Mouse (Mus musculus) forebrain, embryonic 14.5 days (tissue): ENCODE data around the gene D16Ertd472e. TPM values are rescaled to one million over a fixed set of nuclear protein-coding genes. Genes with fewer than 3 reads are reported as not detected.

Experiments
- ATAC-seq: fragments of 200-750 bp; cut with Nextera tagmentation; 2 replicates; pipeline ENCODE4 v1.8.0; 2017; ENCODE audit warnings: mild to moderate bottlenecking, moderate library complexity
- DNase-seq: peaks from one replicate; pipeline ENCODE4 v3.0.0-alpha.2; 2015; ENCODE audit warnings: low spot score
- H3K27ac ChIP-seq: fragments of 300-500 bp; sonication (generic); 2 replicates; pipeline ENCODE4 v1.5.1; 2014; ENCODE audit warnings: low read depth, mild to moderate bottlenecking, control low read depth, low read length, moderate library complexity
- H3K27me3 ChIP-seq: fragments of 300-500 bp; sonication (generic); replicated peaks from 2 replicates; pipeline ENCODE4 v1.6.1; 2014; ENCODE audit warnings: low read length, control low read depth, mixed read lengths; ENCODE audit not compliant: control insufficient read depth, insufficient read depth
- H3K36me3 ChIP-seq: fragments of 300-500 bp; sonication (generic); 2 replicates; pipeline ENCODE4 v1.6.1; 2014; ENCODE audit warnings: low read length, control low read depth; ENCODE audit not compliant: control insufficient read depth, insufficient read depth
- H3K4me1 ChIP-seq: fragments of 300-500 bp; sonication (generic); 2 replicates; pipeline ENCODE4 v1.6.1; 2014; ENCODE audit warnings: antibody characterized with exemption, low read length, control low read depth; ENCODE audit not compliant: control insufficient read depth, insufficient read depth
- H3K4me2 ChIP-seq: fragments of 300-500 bp; sonication (generic); 2 replicates; pipeline ENCODE4 v1.6.1; 2014; ENCODE audit warnings: mild to moderate bottlenecking, control low read depth, low read length
- H3K4me3 ChIP-seq: fragments of 300-500 bp; sonication (generic); 2 replicates; pipeline ENCODE4 v1.5.1; 2014; ENCODE audit warnings: low read depth, low read length, control low read depth
- H3K9ac ChIP-seq: fragments of 300-500 bp; sonication (generic); 2 replicates; pipeline ENCODE4 v1.6.1; 2014; ENCODE audit warnings: mild to moderate bottlenecking, low read length, control low read depth, moderate library complexity
- H3K9me3 ChIP-seq: fragments of 300-500 bp; sonication (generic); replicated peaks from 2 replicates; pipeline ENCODE4 v1.6.1; 2016; ENCODE audit warnings: low read length, control low read depth, mixed read lengths; ENCODE audit not compliant: control insufficient read depth
- WGBS: fragments of 180-500 bp; shearing (Covaris S2); extraction: QIAGEN DNeasy Blood & Tissue Kit; methylation state at CpG from one replicate; pipeline ENCODE4 v1.1.7; 2014; 5-methylcytosine and 5-hydroxymethylcytosine counted together
- polyA plus RNA-seq: library from polyadenylated mRNA; unstranded; fragments of >200 nt; fragmentation: Nextera tagmentation; extraction: Ambion mirVana; gene quantifications from 2 replicates; pipeline ENCODE4 v1.2.1, GENCODE M21; 2014

D16Ertd472e gene
- polyA plus RNA-seq, result 7.3 and 9.8 TPM in 2 replicates

DNA sequence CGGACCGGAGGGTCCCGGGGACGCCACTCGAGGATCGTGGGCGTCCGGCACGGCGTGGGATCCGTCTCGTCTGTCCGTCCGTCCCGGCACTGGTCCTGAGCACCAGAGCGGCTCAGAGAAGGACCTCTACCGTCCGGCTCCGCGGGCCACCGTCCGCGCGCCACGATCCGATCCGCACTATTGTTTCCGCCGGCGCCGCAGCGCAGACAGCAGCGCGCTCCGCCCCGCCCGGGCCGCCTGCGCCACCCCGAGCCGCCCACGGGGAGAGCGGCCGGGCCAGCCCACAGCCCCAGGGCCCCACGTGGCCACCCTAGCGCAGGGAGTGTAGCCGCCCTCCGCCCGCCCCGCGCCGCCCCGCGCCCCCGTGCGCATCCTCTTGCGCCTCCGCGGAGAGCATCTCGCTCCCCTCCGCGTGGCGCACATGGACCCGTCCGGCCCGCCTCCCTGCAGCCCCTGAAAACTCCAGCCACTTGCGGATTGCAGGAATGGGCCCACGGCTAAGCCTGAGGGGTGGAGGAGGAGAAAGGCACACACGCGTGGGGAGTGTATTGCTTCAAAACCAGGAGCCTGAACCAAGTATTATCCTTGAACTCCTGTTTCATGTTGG lies at the start of gene D16Ertd472e:
TSS of gene D16Ertd472e (minus strand) at position 231 of the 607 bp plus-strand sequence.
- under 1% methylated on average over 65 of the region's 70 CpGs for WGBS
- H3K27me3 ChIP-seq, result no peaks in the 10 kb centered on the region
- peak within 1 kb of the TSS; percentile 72 for H3K4me2 ChIP-seq
- H3K36me3 ChIP-seq, result no peaks in the 10 kb centered on the region
- peak within 1 kb of the TSS; percentile 81 for H3K27ac ChIP-seq
- DNase-seq (peak; percentile 86), ATAC-seq (peak; percentile 97)
- no peaks in the 10 kb centered on the region for H3K9me3 ChIP-seq
- peak within 1 kb of the TSS; percentile 69 for H3K4me3 ChIP-seq
- peaks cover 20% of the 10 kb centered on the region for H3K4me1 ChIP-seq
- H3K9ac ChIP-seq, result peak within 1 kb of the TSS; percentile 82

DNA sequence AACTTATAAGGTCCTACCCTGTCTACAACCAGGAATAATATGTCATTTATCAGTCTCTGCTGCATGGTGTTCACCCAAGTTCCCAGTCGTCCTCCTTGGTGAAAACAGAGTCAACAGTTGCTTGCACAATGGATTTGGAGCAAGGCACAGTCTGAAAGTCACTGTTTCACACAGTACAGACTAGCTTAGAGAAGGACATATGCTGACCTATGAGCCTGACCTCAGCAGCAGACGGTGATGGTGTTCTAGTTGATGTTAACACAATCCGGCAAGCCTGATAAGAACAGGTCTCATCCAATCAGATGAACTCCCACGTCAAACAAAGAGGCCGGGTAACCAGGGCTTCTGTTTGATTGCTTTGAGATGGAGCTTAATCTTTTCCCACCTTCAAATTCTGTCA lies 46.2 kb upstream of the D16Ertd472e start:
- DNase-seq (no peak), ATAC-seq (no peak)
- Histone ChIP-seq H3K9ac (no peak overlapping the region), H3K27ac (no peak overlapping the region), H3K9me3 (no peaks in the 10 kb centered on the region), H3K4me1 (no peaks in the 10 kb centered on the region), H3K27me3 (no peaks in the 10 kb centered on the region), H3K4me3 (no peak overlapping the region), H3K4me2 (no peak overlapping the region), H3K36me3 (no peaks in the 10 kb centered on the region)
- WGBS, result 75% methylated on average over 5 of the region's 5 CpGs

DNA sequence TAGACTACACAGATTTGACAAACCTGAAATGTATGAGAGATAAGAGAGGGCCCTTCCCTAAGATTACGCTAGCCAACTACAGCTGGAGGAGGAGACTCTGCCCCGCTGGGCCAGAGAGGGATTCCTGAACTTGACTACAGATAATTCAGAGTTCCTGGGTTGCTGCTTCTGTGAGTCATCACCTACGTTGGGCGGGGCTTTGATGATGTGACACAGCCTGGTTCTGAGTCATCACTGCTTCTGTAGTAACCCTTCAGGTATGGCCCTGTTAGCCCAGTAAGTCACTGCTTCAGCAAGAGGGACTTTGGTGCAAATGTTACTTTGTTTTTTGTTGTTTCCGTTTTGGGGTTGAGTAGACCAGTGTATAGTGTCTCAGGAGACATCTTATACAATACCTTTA lies 42.9 kb upstream of the D16Ertd472e start:
- 94% methylated on average over 5 of the region's 5 CpGs for WGBS
- DNase-seq, result no peak
- H3K27ac ChIP-seq, result no peak overlapping the region
- no peaks in the 10 kb centered on the region for H3K4me1 ChIP-seq
- H3K4me2 ChIP-seq, result no peak overlapping the region
- H3K27me3 ChIP-seq, result no peaks in the 10 kb centered on the region
- H3K4me3 ChIP-seq, result no peak overlapping the region
- H3K9me3 ChIP-seq, result no peaks in the 10 kb centered on the region
- ATAC-seq, result no peak
- H3K36me3 ChIP-seq, result no peaks in the 10 kb centered on the region
- no peak overlapping the region for H3K9ac ChIP-seq

DNA sequence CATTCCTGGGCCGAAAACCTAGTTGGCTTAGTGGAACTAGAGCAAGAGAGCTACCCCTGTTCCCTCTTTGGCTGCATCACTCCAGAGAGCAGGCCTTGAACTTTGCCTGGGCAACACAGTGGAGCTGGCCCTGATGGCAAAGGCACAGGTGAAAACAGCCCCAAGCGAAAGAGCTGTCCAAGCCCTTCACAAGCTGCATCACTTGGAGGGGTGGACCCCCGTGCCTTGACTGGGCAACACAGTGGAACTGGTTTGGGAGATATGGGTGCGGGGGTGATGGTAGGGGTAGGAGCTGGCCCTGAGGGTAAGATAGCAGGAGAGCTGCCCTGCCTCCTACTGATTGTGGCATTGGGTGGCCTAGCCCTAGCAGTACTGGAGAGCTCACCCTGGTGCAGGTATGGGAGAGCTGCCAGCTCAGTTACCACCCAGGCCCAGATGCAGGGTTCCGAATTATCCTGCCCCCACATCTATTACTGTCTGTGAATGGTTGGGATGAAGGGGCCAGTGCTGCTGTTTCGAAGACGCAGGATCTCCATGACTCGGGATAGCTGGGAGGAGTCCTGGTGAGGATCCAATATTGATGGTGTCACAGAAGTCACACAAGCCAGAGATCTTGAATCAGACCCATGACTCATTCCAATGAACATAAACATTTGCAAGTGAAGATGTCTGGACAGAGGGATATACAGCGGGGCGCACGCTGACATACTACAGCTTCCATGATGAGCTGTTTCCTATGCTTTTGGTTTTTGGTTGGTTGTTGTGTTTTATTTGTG lies 41.4 kb upstream of the D16Ertd472e start:
- 96% methylated on average over 11 of the region's 11 CpGs for WGBS
- Histone ChIP-seq H3K4me3 (no peak overlapping the region), H3K4me2 (no peak overlapping the region), H3K27me3 (no peaks in the 10 kb centered on the region), H3K9ac (no peak overlapping the region), H3K27ac (no peak overlapping the region), H3K9me3 (no peaks in the 10 kb centered on the region), H3K36me3 (no peaks in the 10 kb centered on the region), H3K4me1 (no peaks in the 10 kb centered on the region)
- DNase-seq (no peak), ATAC-seq (no peak)

DNA sequence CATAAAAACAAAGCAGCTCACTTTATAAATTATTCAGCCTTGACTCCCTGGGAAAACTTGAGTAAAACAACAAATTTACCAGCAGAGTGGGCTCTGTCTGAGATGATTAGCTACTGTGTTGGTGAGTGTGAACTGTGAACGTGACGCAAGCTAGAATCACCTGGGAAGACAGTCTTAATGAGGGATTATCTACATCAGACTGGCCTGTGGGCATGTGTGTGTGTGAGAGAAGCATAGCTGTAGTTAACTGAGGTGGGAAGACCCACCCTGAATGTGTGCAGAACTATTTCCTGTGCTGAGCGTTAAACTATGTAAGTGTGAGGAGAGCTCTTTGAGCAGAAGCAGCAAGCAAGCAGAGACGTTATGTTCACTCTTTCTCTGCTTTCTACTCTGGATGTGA lies 29.7 kb upstream of the D16Ertd472e start:
- 28% methylated on average over 4 of the region's 4 CpGs for WGBS
- no peak overlapping the region for H3K4me3 ChIP-seq
- H3K4me1 ChIP-seq, result no peaks in the 10 kb centered on the region; the same call in 1 of the 2 replicates
- ATAC-seq (no peak), DNase-seq (no peak)
- no peaks in the 10 kb centered on the region for H3K36me3 ChIP-seq
- H3K27ac ChIP-seq, result no peak overlapping the region
- no peaks in the 10 kb centered on the region for H3K27me3 ChIP-seq
- H3K4me2 ChIP-seq, result no peak overlapping the region
- no peak overlapping the region for H3K9ac ChIP-seq
- H3K9me3 ChIP-seq, result 0 out of 2 replicates have a peak, but pooled peaks cover 6% of the 10 kb centered on the region

DNA sequence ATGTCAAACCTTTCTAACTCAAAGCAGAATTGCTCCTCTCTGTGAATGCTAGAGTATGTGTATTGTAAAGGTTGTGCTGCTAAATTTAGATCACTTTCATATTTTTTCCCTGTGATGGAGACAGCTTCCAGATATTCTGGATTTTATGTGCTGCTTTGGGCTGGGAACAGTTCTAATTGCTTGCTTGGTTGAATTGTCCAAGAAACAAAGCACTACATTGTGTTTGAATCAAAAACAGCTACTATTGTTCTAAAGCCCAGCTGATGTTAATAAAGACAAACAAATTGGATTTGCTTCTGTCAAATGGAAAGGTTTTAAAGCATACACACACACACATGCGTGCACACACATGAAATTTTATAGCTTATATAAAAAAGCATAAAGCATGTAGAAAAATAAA lies 22.4 kb upstream of the D16Ertd472e start:
- Histone ChIP-seq H3K27me3 (no peaks in the 10 kb centered on the region), H3K4me2 (no peak overlapping the region), H3K9me3 (0 out of 2 replicates have a peak, but pooled peaks cover 6% of the 10 kb centered on the region), H3K27ac (no peak overlapping the region), H3K9ac (no peak overlapping the region), H3K36me3 (no peaks in the 10 kb centered on the region), H3K4me3 (no peak overlapping the region), H3K4me1 (no peaks in the 10 kb centered on the region)
- DNase-seq (no peak), ATAC-seq (no peak)
- WGBS, result 74% methylated on average over 1 of the region's 1 CpGs

DNA sequence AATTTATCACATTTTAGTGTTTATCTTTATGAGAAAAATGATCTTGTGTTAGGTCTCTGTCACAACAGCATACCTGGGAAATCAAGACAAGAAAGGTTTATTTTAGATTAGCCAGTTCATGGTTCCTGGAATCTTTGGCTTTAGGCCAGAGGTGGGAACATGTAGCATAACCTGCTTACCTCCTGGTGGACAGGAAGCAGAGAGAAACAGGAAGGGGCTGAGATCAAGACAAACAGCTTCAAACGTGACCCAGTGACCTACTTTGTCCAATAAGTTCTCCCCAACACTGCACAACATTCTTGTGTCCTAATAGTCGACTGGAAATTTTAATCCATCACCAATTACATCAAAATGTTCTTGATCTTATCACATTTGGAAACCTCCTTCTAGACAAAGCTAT lies 19.9 kb upstream of the D16Ertd472e start:
- Histone ChIP-seq H3K9ac (no peak overlapping the region), H3K36me3 (no peaks in the 10 kb centered on the region), H3K27me3 (no peaks in the 10 kb centered on the region), H3K4me1 (no peaks in the 10 kb centered on the region), H3K9me3 (no peaks in the 10 kb centered on the region), H3K4me2 (no peak overlapping the region), H3K4me3 (no peak overlapping the region), H3K27ac (no peak overlapping the region)
- no peak for DNase-seq
- no peak for ATAC-seq
- 67% methylated on average over 2 of the region's 2 CpGs for WGBS

DNA sequence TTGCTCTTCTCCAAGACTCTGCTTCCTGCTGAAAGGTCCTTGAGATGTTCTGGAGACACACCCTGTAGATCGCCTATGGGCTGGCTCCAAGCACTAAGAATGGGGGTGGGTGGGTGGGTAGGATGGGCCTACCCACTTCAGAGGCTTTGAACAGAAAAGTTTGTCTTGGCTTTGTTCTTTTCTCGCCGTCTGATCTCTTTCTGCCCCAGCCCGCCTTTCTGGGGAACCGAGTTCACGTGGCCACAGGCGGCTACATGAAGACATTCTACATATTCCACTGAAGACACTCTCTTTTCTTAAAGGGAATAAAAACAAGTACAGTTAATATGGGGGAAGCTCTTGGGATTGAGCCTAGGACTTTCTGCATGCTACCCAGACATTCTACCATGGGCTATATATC lies 19.3 kb upstream of the D16Ertd472e start:
- Histone ChIP-seq H3K9ac (no peak overlapping the region), H3K27ac (no peak overlapping the region), H3K4me2 (no peak overlapping the region), H3K4me3 (no peak overlapping the region), H3K4me1 (no peaks in the 10 kb centered on the region), H3K27me3 (no peaks in the 10 kb centered on the region), H3K9me3 (no peaks in the 10 kb centered on the region), H3K36me3 (no peaks in the 10 kb centered on the region)
- WGBS, result 95% methylated on average over 7 of the region's 7 CpGs
- no peak for DNase-seq
- no peak for ATAC-seq

DNA sequence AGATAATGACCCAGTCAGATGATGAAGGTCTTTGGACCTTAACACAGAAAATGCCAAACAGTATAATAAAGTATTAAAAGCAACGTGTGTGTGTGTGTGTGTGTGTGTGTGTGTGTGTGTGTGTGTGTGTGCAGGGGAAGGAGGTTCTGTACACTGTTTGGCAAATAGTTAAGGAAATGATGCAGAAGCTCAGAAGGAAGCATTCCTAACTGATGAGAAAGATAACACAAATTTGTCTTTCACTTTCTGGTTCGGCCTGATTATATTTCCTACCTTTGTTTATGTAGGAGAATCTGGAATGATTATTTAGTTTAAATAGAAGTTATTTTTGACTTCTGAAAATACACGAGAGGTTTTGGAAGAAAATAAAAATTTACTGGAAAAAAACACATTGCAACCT lies 17.6 kb upstream of the D16Ertd472e start:
- Histone ChIP-seq H3K9ac (no peak overlapping the region), H3K4me1 (no peaks in the 10 kb centered on the region)
- 77% methylated on average over 3 of the region's 3 CpGs for whole genome bisulfite sequencing

More for the DNA sequence above, 17.6 kb upstream of the D16Ertd472e start:
- DNase-seq (no peak), ATAC-seq (no peak)
- no peak overlapping the region for H3K4me2 ChIP-seq
- no peaks in the 10 kb centered on the region for H3K27me3 ChIP-seq
- no peak overlapping the region for H3K27ac ChIP-seq
- no peak overlapping the region for H3K4me3 ChIP-seq
- no peaks in the 10 kb centered on the region for H3K36me3 ChIP-seq
- H3K9me3 ChIP-seq, result no peaks in the 10 kb centered on the region
